Mouse (Mus musculus) kidney, embryonic 14.5 days (tissue): ENCODE measurements at regions not wholly inside any gene's neighbourhood (a gene's known extent, or its start where the extent isn't known, plus 50 kb on each side); places are given as distances from the start of the nearest gene placed in this dataset.

Experiments
- ATAC-seq: fragments of 200-750 bp; cut with Nextera tagmentation; 2 replicates; pipeline ENCODE4 v1.8.0; 2017; ENCODE audit warnings: moderate number of reproducible peaks, mild to moderate bottlenecking, moderate TSS enrichment, moderate library complexity; ENCODE audit not compliant: low FRiP score, low TSS enrichment
- H3K27ac ChIP-seq: fragments of 300-500 bp; sonication (generic); 2 replicates; pipeline ENCODE4 v1.5.1; 2014; ENCODE audit warnings: low read depth, mild to moderate bottlenecking, low read length, moderate library complexity, mixed read lengths
- H3K27me3 ChIP-seq: fragments of 300-500 bp; sonication (generic); 2 replicates; pipeline ENCODE4 v1.6.1; 2014; ENCODE audit warnings: mild to moderate bottlenecking, low read length; ENCODE audit not compliant: control insufficient read depth, insufficient read depth
- H3K36me3 ChIP-seq: fragments of 300-500 bp; sonication (generic); 2 replicates; pipeline ENCODE4 v1.6.1; 2014; ENCODE audit warnings: low read length, mixed read lengths; ENCODE audit not compliant: control insufficient read depth, insufficient read depth
- H3K4me1 ChIP-seq: fragments of 300-500 bp; sonication (generic); 2 replicates; pipeline ENCODE4 v1.6.1; 2014; ENCODE audit warnings: low read length, mixed read lengths; ENCODE audit not compliant: control insufficient read depth, insufficient read depth
- H3K4me2 ChIP-seq: fragments of 300-500 bp; sonication (generic); replicated peaks from 2 replicates; pipeline ENCODE4 v1.6.1; 2014; ENCODE audit warnings: low read depth, mild to moderate bottlenecking, low read length
- H3K4me3 ChIP-seq: fragments of 300-500 bp; sonication (generic); 2 replicates; pipeline ENCODE4 v1.5.1; 2014; ENCODE audit warnings: mild to moderate bottlenecking, low read length
- H3K9ac ChIP-seq: fragments of 300-500 bp; sonication (generic); 2 replicates; pipeline ENCODE4 v1.6.1; 2014; ENCODE audit warnings: low read depth, mild to moderate bottlenecking, low read length, moderate library complexity
- H3K9me3 ChIP-seq: fragments of 300-500 bp; sonication (generic); 2 replicates; pipeline ENCODE4 v1.6.1; 2016; ENCODE audit warnings: low read length; ENCODE audit not compliant: control insufficient read depth
- WGBS: fragments of 180-500 bp; shearing (Covaris S2); extraction: QIAGEN DNeasy Blood & Tissue Kit; methylation state at CpG from one replicate; pipeline ENCODE4 v1.1.7; 2014; 5-methylcytosine and 5-hydroxymethylcytosine counted together

- H3K4me3 ChIP-seq = no peak overlapping the region
- ATAC-seq = peak; percentile 91
- H3K4me2 ChIP-seq = no peak overlapping the region
Measured at GRCm38 (mm10) chr9:30742471-30743098, 179.7 kb downstream of the Adamts15 start.

GRCm38 (mm10) chr9:30731687-30732086 is 190.6 kb downstream of the Adamts15 start:
- WGBS = 20% methylated on average over 2 of the region's 2 CpGs

More at GRCm38 (mm10) chr9:30742471-30743098, 179.7 kb downstream of the Adamts15 start:
- no peaks in the 10 kb centered on the region for H3K27me3 ChIP-seq
- no peaks in the 10 kb centered on the region for H3K36me3 ChIP-seq
- 0 out of 2 replicates have a peak overlapping the region, but pooled peaks have one; percentile 24 for H3K27ac ChIP-seq
- peaks cover 15% of the 10 kb centered on the region for H3K4me1 ChIP-seq
- H3K9me3 ChIP-seq = no peaks in the 10 kb centered on the region
- 20% methylated on average over 8 of the region's 8 CpGs for WGBS
- no peak overlapping the region for H3K9ac ChIP-seq

GRCm38 (mm10) chr9:30723364-30724070 is 198.7 kb downstream of the Adamts15 start:
- Histone ChIP-seq H3K4me3 (no peak overlapping the region), H3K9me3 (no peaks in the 10 kb centered on the region), H3K4me1 (no peaks in the 10 kb centered on the region), H3K36me3 (no peaks in the 10 kb centered on the region), H3K9ac (no peak overlapping the region), H3K27ac (no peak overlapping the region), H3K27me3 (no peaks in the 10 kb centered on the region), H3K4me2 (no peak overlapping the region)
- WGBS = 100% methylated on average over 1 of the region's 1 CpGs
- no peak for ATAC-seq

More at GRCm38 (mm10) chr9:30731687-30732086, 190.6 kb downstream of the Adamts15 start:
- no peaks in the 10 kb centered on the region for H3K27me3 ChIP-seq
- H3K9ac ChIP-seq = no peak overlapping the region
- no peaks in the 10 kb centered on the region for H3K36me3 ChIP-seq
- no peak overlapping the region for H3K4me2 ChIP-seq
- no peaks in the 10 kb centered on the region for H3K4me1 ChIP-seq
- peak; percentile 49; the same call in 1 of the 2 replicates for ATAC-seq
- H3K4me3 ChIP-seq = no peak overlapping the region
- no peak overlapping the region for H3K27ac ChIP-seq
- no peaks in the 10 kb centered on the region for H3K9me3 ChIP-seq

- Histone ChIP-seq H3K36me3 (no peaks in the 10 kb centered on the region), H3K4me2 (no peak overlapping the region), H3K27me3 (no peaks in the 10 kb centered on the region), H3K4me3 (no peak overlapping the region), H3K4me1 (no peaks in the 10 kb centered on the region), H3K27ac (no peak overlapping the region), H3K9ac (no peak overlapping the region), H3K9me3 (no peaks in the 10 kb centered on the region)
- 80% methylated on average over 4 of the region's 4 CpGs for WGBS
- ATAC-seq = no peak
Measured at GRCm38 (mm10) chr9:30721861-30722260, 200.4 kb downstream of the Adamts15 start.

DNA sequence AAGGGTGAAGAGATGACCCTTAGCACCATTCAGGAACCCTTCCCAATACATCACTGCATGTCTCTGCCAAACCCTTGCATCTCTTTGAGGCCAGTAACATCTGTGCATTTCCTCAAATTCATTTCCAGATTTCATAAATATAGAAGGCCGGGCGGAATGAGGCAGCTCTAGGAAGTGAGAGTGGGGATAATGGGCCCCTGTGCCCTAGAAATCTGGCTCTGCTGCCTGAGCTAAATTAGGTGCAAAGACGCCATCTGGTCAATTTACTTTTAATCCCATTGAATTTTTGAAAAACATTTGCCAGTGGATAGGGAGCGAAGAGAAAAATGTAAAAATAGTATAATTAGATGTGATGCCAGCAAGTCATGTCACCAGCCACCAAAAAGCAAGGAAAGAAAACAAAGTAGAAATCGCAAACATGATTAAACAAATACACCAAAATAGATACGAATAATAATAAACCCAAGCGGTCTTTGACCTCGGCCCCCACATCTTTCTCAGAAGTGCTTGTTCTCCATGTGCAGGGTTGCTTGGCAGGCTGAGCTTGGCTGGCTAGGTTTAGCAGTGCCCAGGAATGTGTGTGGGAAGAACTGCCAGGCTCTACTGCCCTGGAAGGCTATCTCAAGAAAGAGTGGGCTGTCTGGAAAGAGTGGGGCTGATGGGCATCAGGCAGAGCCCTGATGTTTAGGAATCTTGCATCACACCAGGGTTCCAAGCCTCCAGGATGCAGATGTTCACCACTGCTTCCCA is 205.7 kb downstream of the Adamts15 start:
- no peak for ATAC-seq
- 82% methylated on average over 8 of the region's 8 CpGs for WGBS

DNA sequence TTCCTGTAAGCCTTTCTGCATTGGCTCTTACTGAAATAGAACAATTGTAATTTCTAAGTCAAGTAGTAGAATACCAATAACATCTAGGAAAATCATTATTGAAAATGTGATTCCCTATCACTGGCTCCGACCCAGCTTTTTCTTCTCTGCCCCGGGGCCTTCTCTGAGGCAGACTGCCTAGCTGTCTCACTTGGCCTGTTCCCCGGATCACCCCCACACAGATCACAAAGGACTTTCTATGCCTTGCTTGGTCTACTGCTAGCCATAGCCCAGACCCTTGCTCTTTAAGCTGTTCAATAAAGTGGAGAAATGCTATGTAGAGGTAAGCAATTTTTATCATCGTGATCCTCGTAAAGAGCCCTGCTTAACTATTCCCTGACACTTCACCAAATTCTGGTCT is 212.1 kb downstream of the Adamts15 start:
- H3K4me3 ChIP-seq = no peak overlapping the region
- H3K36me3 ChIP-seq = no peaks in the 10 kb centered on the region
- ATAC-seq = no peak
- H3K27ac ChIP-seq = no peak overlapping the region
- 85% methylated on average over 5 of the region's 5 CpGs for WGBS
- H3K4me2 ChIP-seq = no peak overlapping the region
- H3K9me3 ChIP-seq = no peaks in the 10 kb centered on the region
- H3K27me3 ChIP-seq = no peaks in the 10 kb centered on the region
- H3K9ac ChIP-seq = no peak overlapping the region
- no peaks in the 10 kb centered on the region for H3K4me1 ChIP-seq

More for the DNA sequence above, 205.7 kb downstream of the Adamts15 start:
- H3K27ac ChIP-seq = no peak overlapping the region
- no peak overlapping the region for H3K4me2 ChIP-seq
- no peak overlapping the region for H3K9ac ChIP-seq
- H3K9me3 ChIP-seq = no peaks in the 10 kb centered on the region
- H3K4me1 ChIP-seq = no peaks in the 10 kb centered on the region
- H3K36me3 ChIP-seq = no peaks in the 10 kb centered on the region
- no peaks in the 10 kb centered on the region for H3K27me3 ChIP-seq
- H3K4me3 ChIP-seq = no peak overlapping the region

- no peaks in the 10 kb centered on the region for H3K9me3 ChIP-seq
- no peak overlapping the region for H3K9ac ChIP-seq
- no peaks in the 10 kb centered on the region for H3K36me3 ChIP-seq
- no peak overlapping the region for H3K4me3 ChIP-seq
- ATAC-seq = no peak
- no peaks in the 10 kb centered on the region for H3K27me3 ChIP-seq
- no peaks in the 10 kb centered on the region for H3K4me1 ChIP-seq
- 73% methylated on average over 5 of the region's 5 CpGs for WGBS
- no peak overlapping the region for H3K27ac ChIP-seq
- H3K4me2 ChIP-seq = no peak overlapping the region
Measured at GRCm38 (mm10) chr9:30699848-30700247, 222.4 kb downstream of the Adamts15 start.

- 88% methylated on average over 1 of the region's 1 CpGs for WGBS
- H3K27me3 ChIP-seq = no peaks in the 10 kb centered on the region
- no peak for ATAC-seq
- no peak overlapping the region for H3K27ac ChIP-seq
- no peaks in the 10 kb centered on the region for H3K9me3 ChIP-seq
- H3K9ac ChIP-seq = no peak overlapping the region
- H3K4me2 ChIP-seq = no peak overlapping the region
- H3K4me3 ChIP-seq = no peak overlapping the region
- H3K36me3 ChIP-seq = no peaks in the 10 kb centered on the region
- H3K4me1 ChIP-seq = no peaks in the 10 kb centered on the region
Measured at GRCm38 (mm10) chr9:30697533-30697932, 224.7 kb downstream of the Adamts15 start.

GRCm38 (mm10) chr9:30668095-30668494 is 241.2 kb downstream of the Snx19 start:
- Histone ChIP-seq H3K27me3 (no peaks in the 10 kb centered on the region), H3K36me3 (no peaks in the 10 kb centered on the region), H3K9me3 (peaks cover 6% of the 10 kb centered on the region; the same call in 1 of the 2 replicates), H3K27ac (no peak overlapping the region), H3K4me2 (no peak overlapping the region), H3K4me1 (no peaks in the 10 kb centered on the region), H3K9ac (no peak overlapping the region), H3K4me3 (no peak overlapping the region)
- ATAC-seq = no peak
